Mouse (Mus musculus): ENCODE results near the gene Gm21366. TPM values are rescaled to one million over a fixed set of nuclear protein-coding genes. Genes with fewer than 3 reads are reported as not detected.

Gm21366 gene
- not detected for polyA plus RNA-seq (2014; fragmentation: Illumina TruSeq; extraction: RNeasy Lipid Tissue Mini Kit (QIAGEN cat#74804))

GRCm38 (mm10) chrY:22861156-22861555 is at the start of gene Gm21366:
Gene Gm21366 (minus strand): TSS chrY:22861256.

Measured in ovary, adult 10 weeks (tissue).